Mouse (Mus musculus): ENCODE measurements around the gene Tspan17.

GRCm38 (mm10) chr13:54798740-54799139, 9.6 kb downstream of the Tspan17 start:
- TF ChIP-seq CTCF (IDR thresholded peaks at IDR 0.05; ENCODE audit: borderline replicate concordance, insufficient read depth, low read length) (no peak), POLR2A (IDR thresholded peaks at IDR 0.05; ENCODE audit: low read depth, low read length) (no peak)

All from embryonic fibroblast, embryonic 13.5 days (primary cell).